Mouse (Mus musculus) c-Kit-positive CD71-negative TER-119-negative erythroid progenitor cells, embryonic 14.5 days (primary cell): ENCODE data around the gene Rhd.
A peak's percentile ranks its signal among the peaks of the same experiment; 100 is the strongest.
"Not testable (repeated sequence)": the region's sequence is repeated elsewhere in the genome, so short reads cannot be mapped to it uniquely, and the experiment has no call there.

Experiments used
- DNase-seq: peaks from one replicate; pipeline ENCODE4 v3.0.0-alpha.2; 2013; ENCODE audit warnings: low read depth

Rhd gene

GRCm38 (mm10) chr4:134863937-134864729 is at the start of gene Rhd:
TSS of gene Rhd (plus strand) at chr4:134864536.
- no peak for DNase-seq

GRCm38 (mm10) chr4:134817706-134818105 is 46.6 kb upstream of the Rhd start:
- no peak for DNase-seq

GRCm38 (mm10) chr4:134821061-134821460 is 43.3 kb upstream of the Rhd start:
- DNase-seq: no peak

GRCm38 (mm10) chr4:134823560-134823959 is 40.8 kb upstream of the Rhd start:
- no peak for DNase-seq

GRCm38 (mm10) chr4:134825864-134826263 is 38.5 kb upstream of the Rhd start:
- not testable (repeated sequence) for DNase-seq

- DNase-seq: no peak
Measured at GRCm38 (mm10) chr4:134826348-134826747, 38.0 kb upstream of the Rhd start.

- no peak for DNase-seq
Measured at GRCm38 (mm10) chr4:134827806-134828205, 36.5 kb upstream of the Rhd start.

- no peak for DNase-seq
Measured at GRCm38 (mm10) chr4:134831934-134832333, 32.4 kb upstream of the Rhd start.

GRCm38 (mm10) chr4:134835486-134835885 is 28.9 kb upstream of the Rhd start:
- DNase-seq: no peak

- DNase-seq: no peak
Measured at GRCm38 (mm10) chr4:134838221-134838620, 26.1 kb upstream of the Rhd start.

GRCm38 (mm10) chr4:134838706-134839105 is 25.6 kb upstream of the Rhd start:
- not testable (repeated sequence) for DNase-seq

- no peak for DNase-seq
Measured at GRCm38 (mm10) chr4:134840231-134840630, 24.1 kb upstream of the Rhd start.

- no peak for DNase-seq
Measured at GRCm38 (mm10) chr4:134843566-134843965, 20.8 kb upstream of the Rhd start.

- DNase-seq: no peak
Measured at GRCm38 (mm10) chr4:134847587-134847986, 16.7 kb upstream of the Rhd start.

GRCm38 (mm10) chr4:134850551-134850950 is 13.8 kb upstream of the Rhd start:
- no peak for DNase-seq

- DNase-seq: no peak
Measured at GRCm38 (mm10) chr4:134851236-134851635, 13.1 kb upstream of the Rhd start.

- DNase-seq: no peak
Measured at GRCm38 (mm10) chr4:134851876-134852275, 12.5 kb upstream of the Rhd start.

- DNase-seq: no peak
Measured at GRCm38 (mm10) chr4:134852438-134853255, 11.7 kb upstream of the Rhd start.

GRCm38 (mm10) chr4:134853259-134853636 is 11.1 kb upstream of the Rhd start, which contains the start of gene Maco1:
TSS of gene Maco1 (minus strand) at chr4:134853345.
- peak; percentile 96 for DNase-seq

GRCm38 (mm10) chr4:134853637-134854485 is 10.5 kb upstream of the Rhd start:
- peak; percentile 83 for DNase-seq

GRCm38 (mm10) chr4:134855371-134855770 is 9.0 kb upstream of the Rhd start:
- no peak for DNase-seq

- DNase-seq: no peak
Measured at GRCm38 (mm10) chr4:134856056-134856455, 8.3 kb upstream of the Rhd start.
